Mouse (Mus musculus) midbrain, embryonic 16.5 days (tissue): ENCODE data around the gene Kptn. TPM values are rescaled to one million over a fixed set of nuclear protein-coding genes. Genes with fewer than 3 reads are reported as not detected.
A peak's percentile ranks its signal among the peaks of the same experiment; 100 is the strongest.

Experiments
- ATAC-seq: fragments of 200-750 bp; cut with Nextera tagmentation; 2 replicates; pipeline ENCODE4 v1.8.0; 2017; ENCODE audit warnings: moderate TSS enrichment
- H3K27ac ChIP-seq: fragments of 300-500 bp; sonication (generic); 2 replicates; pipeline ENCODE4 v1.5.1; 2014; ENCODE audit warnings: mild to moderate bottlenecking, low read length, mixed read lengths
- H3K27me3 ChIP-seq: fragments of 300-500 bp; sonication (generic); 2 replicates; pipeline ENCODE4 v1.6.1; 2014; ENCODE audit warnings: low read depth, low read length, mixed read lengths; ENCODE audit not compliant: control insufficient read depth, insufficient read depth
- H3K36me3 ChIP-seq: fragments of 300-500 bp; sonication (generic); 2 replicates; pipeline ENCODE4 v1.6.1; 2014; ENCODE audit warnings: mild to moderate bottlenecking, low read length, moderate library complexity, mixed read lengths; ENCODE audit not compliant: control insufficient read depth, insufficient read depth
- H3K4me1 ChIP-seq: fragments of 300-500 bp; sonication (generic); 2 replicates; pipeline ENCODE4 v1.6.1; 2014; ENCODE audit warnings: mild to moderate bottlenecking, low read length, mixed read lengths; ENCODE audit not compliant: control insufficient read depth, insufficient read depth
- H3K4me2 ChIP-seq: fragments of 300-500 bp; sonication (generic); 2 replicates; pipeline ENCODE4 v1.6.1; 2014; ENCODE audit warnings: mild to moderate bottlenecking, low read length, mixed read lengths
- H3K4me3 ChIP-seq: fragments of 300-500 bp; sonication (generic); 2 replicates; pipeline ENCODE4 v1.5.1; 2014; ENCODE audit warnings: low read depth, mild to moderate bottlenecking, low read length, moderate library complexity, mixed read lengths
- H3K9ac ChIP-seq: fragments of 300-500 bp; sonication (generic); 2 replicates; pipeline ENCODE4 v1.6.1; 2014; ENCODE audit warnings: low read depth, low read length, mixed read lengths
- H3K9me3 ChIP-seq: fragments of 300-500 bp; sonication (generic); replicated peaks from 2 replicates; pipeline ENCODE4 v1.6.1; 2014; ENCODE audit warnings: mild to moderate bottlenecking, low read length, mixed read lengths; ENCODE audit not compliant: control insufficient read depth, poor library complexity, severe bottlenecking
- WGBS: fragments of 180-500 bp; shearing (Covaris S2); extraction: QIAGEN DNeasy Blood & Tissue Kit; methylation state at CpG from one replicate; pipeline ENCODE4 v1.1.7; 2014; 5-methylcytosine and 5-hydroxymethylcytosine counted together
- polyA plus RNA-seq: library from polyadenylated mRNA; unstranded; fragments of >200 nt; fragmentation: Nextera tagmentation; extraction: Ambion mirVana; gene quantifications from 2 replicates; pipeline ENCODE4 v1.2.1, GENCODE M21; 2015

Gene Kptn
- polyA plus RNA-seq, 1 experiment from 2014 or later = 53.6 TPM

GRCm38 (mm10) chr7:16110158-16110557, 9.5 kb upstream of the Kptn start:
- H3K4me2 ChIP-seq = no peak overlapping the region
- H3K9me3 ChIP-seq = no peaks in the 10 kb centered on the region
- no peak overlapping the region for H3K4me3 ChIP-seq
- H3K4me1 ChIP-seq = no peaks in the 10 kb centered on the region
- no peaks in the 10 kb centered on the region for H3K27me3 ChIP-seq
- no peak for ATAC-seq
- H3K27ac ChIP-seq = no peak overlapping the region
- 94% methylated on average over 8 of the region's 8 CpGs for WGBS
- peaks cover 37% of the 10 kb centered on the region for H3K36me3 ChIP-seq
- H3K9ac ChIP-seq = no peak overlapping the region

GRCm38 (mm10) chr7:16111284-16112090, 8.2 kb upstream of the Kptn start:
- Histone ChIP-seq H3K4me1 (no peaks in the 10 kb centered on the region), H3K4me2 (no peak overlapping the region), H3K9me3 (no peaks in the 10 kb centered on the region), H3K4me3 (no peak overlapping the region), H3K9ac (no peak overlapping the region), H3K36me3 (peaks cover 45% of the 10 kb centered on the region), H3K27me3 (no peaks in the 10 kb centered on the region), H3K27ac (no peak overlapping the region)
- 94% methylated on average over 7 of the region's 7 CpGs for WGBS
- ATAC-seq = no peak

- Histone ChIP-seq H3K9ac (no peak overlapping the region), H3K36me3 (peaks cover 30% of the 10 kb centered on the region), H3K4me2 (no peak overlapping the region), H3K4me3 (no peak overlapping the region), H3K9me3 (no peaks in the 10 kb centered on the region), H3K27me3 (no peaks in the 10 kb centered on the region), H3K4me1 (peaks cover 11% of the 10 kb centered on the region), H3K27ac (no peak overlapping the region)
- ATAC-seq = no peak
- 98% methylated on average over 7 of the region's 7 CpGs for WGBS
Measured at GRCm38 (mm10) chr7:16116418-16116817, 3.3 kb upstream of the Kptn start.

GRCm38 (mm10) chr7:16117100-16117499, 2.6 kb upstream of the Kptn start:
- no peak overlapping the region for H3K4me3 ChIP-seq
- H3K36me3 ChIP-seq = peaks cover 30% of the 10 kb centered on the region
- H3K27ac ChIP-seq = no peak overlapping the region
- 93% methylated on average over 3 of the region's 3 CpGs for WGBS
- ATAC-seq = no peak
- no peaks in the 10 kb centered on the region for H3K27me3 ChIP-seq
- H3K4me2 ChIP-seq = no peak overlapping the region
- no peak overlapping the region for H3K9ac ChIP-seq
- H3K9me3 ChIP-seq = no peaks in the 10 kb centered on the region
- peaks cover 11% of the 10 kb centered on the region for H3K4me1 ChIP-seq

- ATAC-seq = peak; percentile 18
- no peaks in the 10 kb centered on the region for H3K27me3 ChIP-seq
- H3K36me3 ChIP-seq = peaks cover 14% of the 10 kb centered on the region
- peak overlapping the region; percentile 95; the same call in 1 of the 2 replicates for H3K27ac ChIP-seq
- H3K9me3 ChIP-seq = no peaks in the 10 kb centered on the region
- WGBS = 47% methylated on average over 9 of the region's 9 CpGs
- H3K4me1 ChIP-seq = peaks cover 11% of the 10 kb centered on the region
- peak overlapping the region; percentile 89 for H3K9ac ChIP-seq
- H3K4me3 ChIP-seq = peak overlapping the region; percentile 60
- peak overlapping the region; percentile 56 for H3K4me2 ChIP-seq
Measured at GRCm38 (mm10) chr7:16120262-16120600, 536 bp downstream of the Kptn start.

GRCm38 (mm10) chr7:16125829-16126228, 6.1 kb downstream of the Kptn start:
- no peak for ATAC-seq
- Histone ChIP-seq H3K4me3 (no peak overlapping the region), H3K27me3 (no peaks in the 10 kb centered on the region), H3K4me2 (no peak overlapping the region), H3K36me3 (peaks cover 3% of the 10 kb centered on the region; the same call in 1 of the 2 replicates), H3K9me3 (no peaks in the 10 kb centered on the region), H3K9ac (no peak overlapping the region), H3K27ac (no peak overlapping the region), H3K4me1 (peaks cover 15% of the 10 kb centered on the region)
- 80% methylated on average over 9 of the region's 9 CpGs for WGBS

GRCm38 (mm10) chr7:16128344-16128743, 8.6 kb downstream of the Kptn start:
- no peak for ATAC-seq
- WGBS = 70% methylated on average over 6 of the region's 6 CpGs
- H3K27ac ChIP-seq = no peak overlapping the region

GRCm38 (mm10) chr7:16128899-16129298, 9.2 kb downstream of the Kptn start:
- Histone ChIP-seq H3K9me3 (no peaks in the 10 kb centered on the region), H3K36me3 (peaks cover 3% of the 10 kb centered on the region; the same call in 1 of the 2 replicates), H3K27ac (peak overlapping the region; percentile 75), H3K9ac (peak overlapping the region; percentile 78), H3K27me3 (no peaks in the 10 kb centered on the region), H3K4me3 (peak overlapping the region; percentile 61), H3K4me1 (peaks cover 31% of the 10 kb centered on the region), H3K4me2 (peak overlapping the region; percentile 74)
- 56% methylated on average over 5 of the region's 5 CpGs for WGBS
- ATAC-seq = no peak; the same call in 1 of the 2 replicates

More at GRCm38 (mm10) chr7:16128344-16128743, 8.6 kb downstream of the Kptn start:
- Histone ChIP-seq H3K4me3 (no peak overlapping the region), H3K9me3 (no peaks in the 10 kb centered on the region), H3K9ac (no peak overlapping the region), H3K27me3 (no peaks in the 10 kb centered on the region), H3K4me1 (peaks cover 31% of the 10 kb centered on the region), H3K4me2 (no peak overlapping the region), H3K36me3 (peaks cover 3% of the 10 kb centered on the region; the same call in 1 of the 2 replicates)

- WGBS = 1% methylated on average over 12 of the region's 12 CpGs
- Histone ChIP-seq H3K9ac (peak within 1 kb of the TSS; percentile 78), H3K4me3 (peak within 1 kb of the TSS; percentile 61), H3K4me2 (peak within 1 kb of the TSS; percentile 74), H3K9me3 (no peaks in the 10 kb centered on the region), H3K27ac (peak within 1 kb of the TSS; percentile 79), H3K4me1 (peaks cover 36% of the 10 kb centered on the region), H3K36me3 (peaks cover 3% of the 10 kb centered on the region; the same call in 1 of the 2 replicates), H3K27me3 (no peaks in the 10 kb centered on the region)
- ATAC-seq = peak; percentile 88
Measured at GRCm38 (mm10) chr7:16129421-16129845, 9.7 kb downstream of the Kptn start, which contains the start of gene Slc8a2. Gene Slc8a2 (plus strand): TSS chr7:16129826.
